Mouse (Mus musculus): Measurements from ENCODE around the gene Sephs1. TPM values are rescaled to one million over a fixed set of nuclear protein-coding genes. Genes with fewer than 3 reads are reported as not detected.

The Sephs1 gene
- total and polyA plus RNA-seq, 3 experiments: 36.9 to 40.4 TPM; not detected in 1

GRCm38 (mm10) chr2:4886896-4887295 is 5.5 kb downstream of the Sephs1 start:
- no peak overlapping the region for H3K9ac ChIP-seq (ENCODE audit: control insufficient read depth, low read depth, low read length, poor library complexity, severe bottlenecking)
- H3K27me3 ChIP-seq (ENCODE audit: control insufficient read depth in 1 of 2, insufficient read depth in 2 of 2, low read length in 2 of 2): no peaks in the 10 kb centered on the region
- no peak overlapping the region for H3K27ac ChIP-seq (ENCODE audit: control insufficient read depth, low read depth, low read length)
- H3K4me1 ChIP-seq (ENCODE audit: control insufficient read depth in 1 of 2, insufficient read depth in 2 of 2, low read length in 2 of 2): peaks cover 0 to 10% of the 10 kb centered on the region in 2 experiments; a peak in 2 of 4 replicates
- no peak for DNase-seq (ENCODE audit: low read depth, low spot score)
- peaks cover 4 to 9% of the 10 kb centered on the region in 2 experiments for H3K36me3 ChIP-seq (ENCODE audit: control insufficient read depth in 1 of 2, insufficient read depth in 2 of 2, low read length in 2 of 2)
- TF ChIP-seq MYC (IDR thresholded peaks at IDR 0.05; ENCODE audit: low read depth, low read length): no peak
- TF ChIP-seq MAZ (IDR thresholded peaks at IDR 0.05; ENCODE audit: low read depth, low read length): no peak
- no peak for TF ChIP-seq E2F4 (IDR thresholded peaks at IDR 0.05; ENCODE audit: borderline replicate concordance, low read depth, low read length)
- TF ChIP-seq ELF1 (IDR thresholded peaks at IDR 0.05; ENCODE audit: low read depth, low read length): no peak
- TF ChIP-seq GABPA (IDR thresholded peaks at IDR 0.05; ENCODE audit: low read depth, low read length): no peak
- no peak for TF ChIP-seq CHD1 (IDR thresholded peaks at IDR 0.05; ENCODE audit: low read depth, low read length)
- no peak for TF ChIP-seq POLR2AphosphoS2 (IDR thresholded peaks at IDR 0.05; ENCODE audit: low read length)
- no peak for TF ChIP-seq MXI1 (IDR thresholded peaks at IDR 0.05; ENCODE audit: low read depth, low read length)
- no peak for TF ChIP-seq ZC3H11A (IDR thresholded peaks at IDR 0.05; ENCODE audit: low read depth, low read length)
- TF ChIP-seq ZKSCAN1 (IDR thresholded peaks at IDR 0.05; ENCODE audit: low read depth, low read length): no peak
- no peak for TF ChIP-seq POLR2A (IDR thresholded peaks at IDR 0.05; ENCODE audit: control insufficient read depth in 1 of 2, insufficient read depth in 1 of 2, low read depth in 1 of 2, low read length in 2 of 2, poor library complexity in 1 of 2)
- TF ChIP-seq SMC3 (IDR thresholded peaks at IDR 0.05; ENCODE audit: low read depth, low read length): no peak
- TF ChIP-seq KAT2A (conservative IDR thresholded peaks at IDR 0.05; ENCODE audit: low read depth, low read length): no peak
- no peak for TF ChIP-seq ZNF384 (IDR thresholded peaks at IDR 0.05; ENCODE audit: low read depth, low read length)
- no peak for TF ChIP-seq JUND (IDR thresholded peaks at IDR 0.05; ENCODE audit: low read depth, low read length)
- no peak for TF ChIP-seq ZMIZ1 (IDR thresholded peaks at IDR 0.05; ENCODE audit: low read depth, low read length)
- no peak for TF ChIP-seq TAL1 (IDR thresholded peaks at IDR 0.05; ENCODE audit: low read length)
- no peak for TF ChIP-seq SIN3A (IDR thresholded peaks at IDR 0.05; ENCODE audit: low read length)
- no peak for TF ChIP-seq MAX (IDR thresholded peaks at IDR 0.05; ENCODE audit: low read length)
- no peak for TF ChIP-seq NRF1 (IDR thresholded peaks at IDR 0.05; ENCODE audit: insufficient read depth, low read depth, low read length, poor library complexity, severe bottlenecking)
- H3K9me3 ChIP-seq (replicated peaks; ENCODE audit: insufficient read depth, low read length): no peaks in the 10 kb centered on the region
- H3K4me3 ChIP-seq (ENCODE audit: control insufficient read depth in 1 of 2, insufficient read depth in 1 of 2, low read depth in 2 of 2, low read length in 2 of 2): no peak overlapping the region
- H3K79me2 ChIP-seq (ENCODE audit: control insufficient read depth, insufficient read depth, low read length, poor library complexity): peaks cover 24% of the 10 kb centered on the region

GRCm38 (mm10) chr2:4895598-4895997 is 14.2 kb downstream of the Sephs1 start:
- no peak overlapping the region for H3K27ac ChIP-seq (ENCODE audit: control insufficient read depth, low read depth, low read length)
- no peaks in the 10 kb centered on the region for H3K79me2 ChIP-seq (ENCODE audit: control insufficient read depth, insufficient read depth, low read length, poor library complexity)
- no peak overlapping the region for H3K9ac ChIP-seq (ENCODE audit: control insufficient read depth, low read depth, low read length, poor library complexity, severe bottlenecking)
- DNase-seq (ENCODE audit: low read depth, low spot score): no peak
- TF ChIP-seq MYC (IDR thresholded peaks at IDR 0.05; ENCODE audit: low read depth, low read length) (no peak), NRF1 (IDR thresholded peaks at IDR 0.05; ENCODE audit: insufficient read depth, low read depth, low read length, poor library complexity, severe bottlenecking) (no peak), ETS1 (IDR thresholded peaks at IDR 0.05; ENCODE audit: low read depth, low read length) (no peak), USF1 (IDR thresholded peaks at IDR 0.05; ENCODE audit: low read depth, low read length) (no peak), E2F4 (IDR thresholded peaks at IDR 0.05; ENCODE audit: borderline replicate concordance, low read depth, low read length) (no peak), NELFE (IDR thresholded peaks at IDR 0.05; ENCODE audit: low read depth, low read length) (no peak)
- H3K4me1 ChIP-seq (ENCODE audit: control insufficient read depth in 1 of 2, insufficient read depth in 2 of 2, low read length in 2 of 2): no peaks in the 10 kb centered on the region
- H3K27me3 ChIP-seq (ENCODE audit: control insufficient read depth in 1 of 2, insufficient read depth in 2 of 2, low read length in 2 of 2): no peaks in the 10 kb centered on the region
- H3K9me3 ChIP-seq (replicated peaks; ENCODE audit: insufficient read depth, low read length): no peaks in the 10 kb centered on the region
- peaks cover 0 to 15% of the 10 kb centered on the region in 2 experiments; a peak in 2 of 4 replicates for H3K36me3 ChIP-seq (ENCODE audit: control insufficient read depth in 1 of 2, insufficient read depth in 2 of 2, low read length in 2 of 2)
- H3K4me3 ChIP-seq (ENCODE audit: control insufficient read depth in 1 of 2, insufficient read depth in 1 of 2, low read depth in 2 of 2, low read length in 2 of 2): no peak overlapping the region
